Mouse (Mus musculus) hindbrain, embryonic 15.5 days (tissue): ENCODE data around the gene Dhodh. TPM values are rescaled to one million over a fixed set of nuclear protein-coding genes. Genes with fewer than 3 reads are reported as not detected.

Experiments
- ATAC-seq: fragments of 200-750 bp; cut with Nextera tagmentation; 2 replicates; pipeline ENCODE4 v1.8.0; 2017; ENCODE audit warnings: low read depth, moderate number of reproducible peaks, moderate TSS enrichment; ENCODE audit not compliant: low FRiP score
- H3K27ac ChIP-seq: fragments of 300-500 bp; sonication (generic); replicated peaks from 2 replicates; pipeline ENCODE4 v1.5.1; 2015; ENCODE audit warnings: mild to moderate bottlenecking, inconsistent platforms
- H3K27me3 ChIP-seq: fragments of 300-500 bp; sonication (generic); 2 replicates; pipeline ENCODE4 v1.6.1; 2015; ENCODE audit warnings: control low read depth, inconsistent platforms
- H3K36me3 ChIP-seq: fragments of 300-500 bp; sonication (generic); 2 replicates; pipeline ENCODE4 v1.6.1; 2015; ENCODE audit warnings: control low read depth, inconsistent platforms
- H3K4me1 ChIP-seq: fragments of 300-500 bp; sonication (generic); replicated peaks from 2 replicates; pipeline ENCODE4 v1.6.1; 2015; ENCODE audit warnings: control low read depth, inconsistent platforms
- H3K4me2 ChIP-seq: fragments of 300-500 bp; sonication (generic); 2 replicates; pipeline ENCODE4 v1.6.1; 2015; ENCODE audit warnings: moderate library complexity, mild to moderate bottlenecking, inconsistent platforms
- H3K4me3 ChIP-seq: fragments of 300-500 bp; sonication (generic); 2 replicates; pipeline ENCODE4 v1.5.1; 2015; ENCODE audit warnings: mild to moderate bottlenecking, inconsistent platforms
- H3K9ac ChIP-seq: fragments of 300-500 bp; sonication (generic); 2 replicates; pipeline ENCODE4 v1.6.1; 2015; ENCODE audit warnings: inconsistent platforms
- H3K9me3 ChIP-seq: fragments of 300-500 bp; sonication (generic); 2 replicates; pipeline ENCODE4 v1.6.1; 2016; ENCODE audit warnings: control low read depth, inconsistent platforms
- WGBS: fragments of 180-500 bp; shearing (Covaris S2); methylation state at CpG from one replicate; pipeline ENCODE4 v1.1.7; 2015; 5-methylcytosine and 5-hydroxymethylcytosine counted together
- polyA plus RNA-seq: library from polyadenylated mRNA; unstranded; fragments of >200 nt; fragmentation: Nextera tagmentation; extraction: Ambion mirVana; gene quantifications from 2 replicates; pipeline ENCODE4 v1.2.1, GENCODE M21; 2015

Dhodh gene
- 30.5 and 31.1 TPM in 2 replicates for polyA plus RNA-seq

DNA sequence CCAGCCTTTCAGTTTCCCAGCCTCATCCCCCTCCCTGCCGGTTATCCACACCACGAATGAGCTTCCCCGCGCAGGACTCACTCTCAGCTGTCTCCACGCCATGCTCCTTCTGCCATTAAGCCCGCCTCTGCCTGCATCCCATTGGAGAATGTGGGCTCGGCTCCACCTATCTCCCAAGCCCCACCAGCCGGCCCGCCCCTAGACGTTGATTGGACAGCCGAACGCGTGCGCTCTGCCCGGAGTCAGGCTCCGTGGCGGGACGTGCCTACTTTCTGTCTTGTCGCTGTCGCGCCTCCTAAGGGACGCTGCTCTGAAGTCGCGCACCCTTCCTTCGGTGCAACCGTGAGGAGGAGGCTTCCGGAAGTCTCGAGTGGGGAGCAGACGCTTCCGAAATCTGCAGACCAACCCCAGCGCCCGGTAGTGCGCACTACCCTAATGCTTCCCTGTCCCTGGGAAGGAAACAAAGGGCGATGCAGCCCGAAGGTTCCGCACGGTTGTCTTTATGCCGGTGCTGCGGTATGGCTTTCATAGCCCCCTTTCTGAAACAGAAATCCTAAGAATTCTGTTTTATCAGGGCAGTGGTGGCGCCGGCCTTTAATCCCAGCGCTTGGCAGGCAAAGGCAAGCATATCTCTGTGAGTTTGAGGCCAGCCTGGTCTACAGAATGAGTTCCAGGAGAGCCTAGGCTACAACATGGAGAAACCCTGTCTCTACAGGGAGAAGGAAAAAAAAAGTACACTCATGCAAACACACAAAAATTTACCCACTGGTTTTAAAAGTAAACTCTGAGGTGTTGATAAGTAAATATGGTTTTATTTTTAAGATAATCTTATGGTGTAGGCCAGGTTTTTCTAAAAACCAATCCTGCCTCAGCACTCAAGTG, at the start of gene Dhodh:
Gene Dhodh (minus strand): TSS at position 403 of the 882 bp plus-strand sequence.
- Histone ChIP-seq H3K9me3 (no peaks in the 10 kb centered on the region), H3K27ac (peak within 1 kb of the TSS; percentile 90), H3K4me3 (peak within 1 kb of the TSS; percentile 56), H3K27me3 (no peaks in the 10 kb centered on the region), H3K4me1 (peaks cover 13% of the 10 kb centered on the region), H3K4me2 (peak within 1 kb of the TSS; percentile 77), H3K36me3 (peaks cover 5% of the 10 kb centered on the region; the same call in 1 of the 2 replicates), H3K9ac (peak within 1 kb of the TSS; percentile 63)
- 0% methylated on average over 42 of the region's 42 CpGs for WGBS
- ATAC-seq, result peak; percentile 100

DNA sequence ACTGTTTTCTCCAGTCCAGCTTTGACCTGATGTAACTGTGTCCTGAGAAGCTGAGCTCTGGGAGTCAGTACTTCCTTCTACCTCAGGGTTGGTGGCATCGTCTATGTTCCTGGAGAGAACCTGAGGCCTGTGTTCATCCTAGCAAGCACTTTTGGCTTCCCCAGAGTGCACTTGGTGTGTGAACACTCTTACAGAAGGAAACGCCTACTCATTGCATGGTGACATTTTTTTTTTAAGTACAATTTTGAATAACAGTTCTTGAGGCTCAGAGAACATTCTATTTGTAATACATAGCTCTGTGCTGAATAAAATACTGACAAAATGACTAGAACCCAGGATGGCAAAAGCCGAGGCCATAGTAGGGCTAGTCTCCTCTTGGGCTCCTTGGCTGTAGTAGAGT, 48.4 kb upstream of the Dhodh start:
- Histone ChIP-seq H3K27ac (no peak overlapping the region), H3K4me1 (no peaks in the 10 kb centered on the region), H3K27me3 (no peaks in the 10 kb centered on the region), H3K4me3 (no peak overlapping the region), H3K9ac (no peak overlapping the region), H3K36me3 (no peaks in the 10 kb centered on the region), H3K4me2 (no peak overlapping the region), H3K9me3 (no peaks in the 10 kb centered on the region)
- no peak for ATAC-seq
- 86% methylated on average over 3 of the region's 3 CpGs for WGBS

DNA sequence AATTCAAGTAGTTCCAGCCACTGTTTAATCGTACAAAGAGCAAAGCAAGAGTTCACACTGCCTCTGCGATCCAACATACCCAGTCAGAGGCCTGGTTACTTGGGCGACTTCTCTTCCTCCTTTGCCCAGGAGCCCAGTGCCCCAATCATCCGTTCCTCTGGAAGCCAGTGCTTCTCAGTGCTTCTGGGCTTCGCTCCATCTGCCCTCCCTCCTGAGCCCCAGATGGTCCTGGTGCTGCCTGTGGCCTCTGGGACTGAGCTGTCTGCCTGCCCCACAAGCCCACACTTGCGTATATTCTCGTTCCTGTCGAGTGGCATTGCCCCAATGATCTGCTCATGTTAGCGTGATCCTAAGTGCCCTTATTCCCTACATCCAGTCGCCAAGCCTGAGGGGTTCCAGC, 42.3 kb upstream of the Dhodh start:
- H3K4me3 ChIP-seq, result no peak overlapping the region
- H3K9ac ChIP-seq, result no peak overlapping the region
- 68% methylated on average over 10 of the region's 10 CpGs for WGBS
- no peaks in the 10 kb centered on the region for H3K4me1 ChIP-seq
- H3K27me3 ChIP-seq, result no peaks in the 10 kb centered on the region
- no peak overlapping the region for H3K27ac ChIP-seq
- no peak for ATAC-seq
- H3K9me3 ChIP-seq, result no peaks in the 10 kb centered on the region
- H3K4me2 ChIP-seq, result no peak overlapping the region
- no peaks in the 10 kb centered on the region for H3K36me3 ChIP-seq

DNA sequence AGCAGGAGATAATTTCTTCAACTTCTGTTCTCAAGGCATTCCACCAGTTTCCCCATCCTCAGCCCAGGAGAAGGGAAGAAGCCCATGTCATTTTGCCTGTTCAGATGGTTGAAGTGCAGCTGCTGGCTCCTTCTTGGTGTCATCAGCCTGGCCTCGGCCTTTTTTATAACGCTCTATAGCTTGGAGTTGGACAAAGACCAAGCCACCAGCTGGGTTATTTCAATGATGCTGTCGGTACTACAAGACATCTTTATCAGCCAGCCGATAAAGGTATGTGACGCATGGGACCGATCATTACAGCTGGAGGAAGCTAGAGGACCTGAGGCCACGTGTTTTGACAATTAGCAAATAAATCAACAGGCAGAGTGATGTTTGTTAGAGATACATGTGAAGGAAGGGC, 40.0 kb upstream of the Dhodh start:
- 61% methylated on average over 7 of the region's 7 CpGs for WGBS
- H3K9me3 ChIP-seq, result no peaks in the 10 kb centered on the region
- no peak overlapping the region for H3K4me2 ChIP-seq
- H3K27me3 ChIP-seq, result no peaks in the 10 kb centered on the region
- H3K36me3 ChIP-seq, result no peaks in the 10 kb centered on the region
- no peak overlapping the region for H3K4me3 ChIP-seq
- H3K9ac ChIP-seq, result no peak overlapping the region
- no peak overlapping the region for H3K27ac ChIP-seq
- no peak for ATAC-seq
- no peaks in the 10 kb centered on the region for H3K4me1 ChIP-seq

DNA sequence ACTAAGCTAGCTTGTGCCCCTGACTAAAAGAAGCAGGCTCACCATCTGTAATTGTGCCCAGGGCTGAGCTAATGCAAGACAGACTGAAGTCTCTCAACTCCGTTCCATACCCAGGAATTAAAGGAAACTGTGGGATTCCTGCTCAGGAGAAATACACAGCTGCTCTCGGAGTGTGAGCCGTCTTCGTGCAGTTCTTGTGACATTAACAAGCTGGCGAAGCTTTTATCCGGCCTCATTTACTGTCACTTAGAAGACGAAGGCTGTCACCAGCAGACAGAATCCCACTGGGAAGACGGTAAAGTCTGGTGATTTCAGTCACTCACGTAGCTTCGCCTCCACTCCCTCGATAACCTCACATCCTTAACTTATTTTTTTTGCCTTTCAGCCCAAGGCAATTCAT, 38.9 kb upstream of the Dhodh start:
- no peak overlapping the region for H3K27ac ChIP-seq
- 66% methylated on average over 11 of the region's 11 CpGs for WGBS
- no peaks in the 10 kb centered on the region for H3K9me3 ChIP-seq
- no peaks in the 10 kb centered on the region for H3K27me3 ChIP-seq
- no peak overlapping the region for H3K4me2 ChIP-seq
- no peaks in the 10 kb centered on the region for H3K4me1 ChIP-seq
- no peaks in the 10 kb centered on the region for H3K36me3 ChIP-seq
- no peak overlapping the region for H3K4me3 ChIP-seq
- ATAC-seq, result no peak
- H3K9ac ChIP-seq, result no peak overlapping the region

DNA sequence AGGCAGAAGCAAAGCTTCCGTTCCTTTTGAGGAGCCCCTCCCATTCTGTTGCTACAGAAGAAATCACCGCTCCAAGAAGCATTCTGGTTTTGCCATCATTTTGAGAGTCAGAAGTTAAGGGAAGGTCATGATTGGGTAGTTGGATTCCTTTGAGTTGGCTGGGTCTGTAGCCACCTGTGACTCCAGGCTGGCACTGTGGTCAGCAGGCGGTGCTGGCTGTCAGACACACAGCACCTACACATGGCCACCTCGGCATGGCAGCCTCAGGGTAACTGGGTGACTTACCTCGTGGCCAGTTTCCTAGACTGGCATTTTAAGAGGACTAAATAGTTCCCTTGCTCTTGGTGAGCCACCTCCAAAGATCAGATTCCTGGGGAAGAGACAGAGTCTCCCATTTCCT, 32.8 kb upstream of the Dhodh start:
- H3K4me1 ChIP-seq, result no peaks in the 10 kb centered on the region
- no peak overlapping the region for H3K4me3 ChIP-seq
- H3K4me2 ChIP-seq, result no peak overlapping the region
- H3K27ac ChIP-seq, result no peak overlapping the region
- no peaks in the 10 kb centered on the region for H3K27me3 ChIP-seq
- 84% methylated on average over 5 of the region's 5 CpGs for WGBS
- no peak overlapping the region for H3K9ac ChIP-seq
- H3K9me3 ChIP-seq, result no peaks in the 10 kb centered on the region
- ATAC-seq, result no peak
- H3K36me3 ChIP-seq, result no peaks in the 10 kb centered on the region

DNA sequence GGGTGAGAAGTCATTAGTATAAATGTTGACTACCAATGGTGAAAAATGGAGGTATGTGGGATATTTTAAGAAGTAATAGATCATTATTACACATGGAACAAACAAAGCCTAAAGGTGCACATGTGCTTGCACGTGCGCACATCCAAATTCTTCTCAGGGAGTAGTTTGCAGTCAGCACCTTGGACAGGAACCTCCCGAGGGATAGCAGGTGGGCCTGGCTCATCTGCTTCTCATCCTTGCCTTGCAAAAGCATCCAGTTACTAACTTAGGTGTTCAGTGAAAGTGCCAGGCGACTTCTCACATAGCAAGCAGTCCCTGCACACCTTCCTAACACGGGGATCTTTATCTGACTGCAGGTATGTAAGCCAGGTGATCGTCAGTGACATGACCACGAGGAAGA, 31.9 kb upstream of the Dhodh start:
- no peaks in the 10 kb centered on the region for H3K27me3 ChIP-seq
- no peaks in the 10 kb centered on the region for H3K4me1 ChIP-seq
- H3K36me3 ChIP-seq, result no peaks in the 10 kb centered on the region
- no peak overlapping the region for H3K4me3 ChIP-seq
- H3K9me3 ChIP-seq, result no peaks in the 10 kb centered on the region
- ATAC-seq, result no peak
- no peak overlapping the region for H3K4me2 ChIP-seq
- no peak overlapping the region for H3K9ac ChIP-seq
- no peak overlapping the region for H3K27ac ChIP-seq
- 73% methylated on average over 7 of the region's 7 CpGs for WGBS

DNA sequence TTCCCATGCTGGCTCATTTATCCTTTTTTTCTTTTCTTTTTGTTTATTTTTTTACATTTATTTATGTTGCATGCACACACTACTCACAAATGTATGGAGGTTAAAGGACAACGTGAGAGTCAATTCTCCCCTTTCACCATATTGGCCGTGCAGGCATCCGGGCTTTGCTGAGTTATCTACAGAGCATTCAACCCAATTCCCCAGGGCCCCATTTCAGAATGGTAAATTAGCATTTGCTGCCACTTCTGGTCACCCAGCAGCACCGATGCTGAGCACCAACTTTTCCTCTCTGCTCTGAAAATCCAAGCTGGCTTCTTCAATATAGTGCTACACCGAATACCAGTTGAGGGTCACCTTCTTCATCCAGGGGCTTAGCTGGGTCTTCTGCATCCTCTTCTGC, 30.4 kb upstream of the Dhodh start:
- 71% methylated on average over 5 of the region's 5 CpGs for WGBS
- no peak overlapping the region for H3K27ac ChIP-seq
- no peaks in the 10 kb centered on the region for H3K27me3 ChIP-seq
- H3K4me2 ChIP-seq, result no peak overlapping the region
- no peak overlapping the region for H3K9ac ChIP-seq
- no peak overlapping the region for H3K4me3 ChIP-seq
- H3K4me1 ChIP-seq, result no peaks in the 10 kb centered on the region
- H3K9me3 ChIP-seq, result no peaks in the 10 kb centered on the region
- no peaks in the 10 kb centered on the region for H3K36me3 ChIP-seq
- no peak for ATAC-seq

DNA sequence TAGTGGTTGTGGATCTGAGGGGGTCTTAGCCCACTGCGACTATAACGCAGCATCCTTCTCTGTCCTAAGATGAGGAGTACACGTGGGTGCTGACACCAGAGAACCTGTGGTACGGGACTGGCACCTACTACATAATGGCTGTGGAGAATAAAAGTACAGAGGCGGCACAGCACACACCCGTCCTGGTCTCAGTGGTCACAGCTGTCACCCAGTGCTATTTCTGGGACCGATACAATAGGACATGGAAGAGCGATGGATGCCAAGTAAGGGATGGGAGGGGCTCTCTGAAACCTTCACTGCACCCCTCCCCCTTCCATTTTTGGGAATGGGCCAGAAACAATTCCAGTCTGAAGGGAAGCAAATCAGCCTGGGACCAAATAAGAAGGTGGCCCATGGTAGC, 26.7 kb upstream of the Dhodh start:
- no peak overlapping the region for H3K27ac ChIP-seq
- no peak for ATAC-seq
- H3K9me3 ChIP-seq, result no peaks in the 10 kb centered on the region
- WGBS, result 89% methylated on average over 8 of the region's 8 CpGs
- H3K9ac ChIP-seq, result no peak overlapping the region
- no peaks in the 10 kb centered on the region for H3K27me3 ChIP-seq
- H3K4me3 ChIP-seq, result no peak overlapping the region
- no peaks in the 10 kb centered on the region for H3K4me1 ChIP-seq
- H3K36me3 ChIP-seq, result no peaks in the 10 kb centered on the region
- no peak overlapping the region for H3K4me2 ChIP-seq

DNA sequence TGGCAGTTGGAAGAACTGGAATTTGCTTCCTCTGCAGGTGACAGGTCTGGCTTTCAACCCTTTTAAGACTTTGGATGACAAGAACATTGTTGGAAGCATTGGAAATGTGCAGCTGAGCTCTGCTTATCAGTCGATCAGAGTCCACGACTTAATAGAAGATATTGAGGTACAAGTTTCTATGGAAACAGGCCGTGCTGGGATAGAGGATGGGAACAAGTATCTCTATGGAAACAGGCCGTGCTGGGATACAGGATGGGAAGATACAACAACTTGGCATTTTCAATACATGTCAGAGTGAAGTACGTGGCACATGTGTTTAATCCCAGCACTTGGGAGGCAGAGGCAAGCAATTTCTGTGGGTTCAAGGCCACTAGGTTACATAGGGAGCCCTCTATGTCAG, 24.0 kb upstream of the Dhodh start:
- Histone ChIP-seq H3K9ac (no peak overlapping the region), H3K4me1 (no peaks in the 10 kb centered on the region), H3K4me3 (no peak overlapping the region), H3K36me3 (no peaks in the 10 kb centered on the region), H3K4me2 (no peak overlapping the region), H3K9me3 (no peaks in the 10 kb centered on the region), H3K27ac (no peak overlapping the region), H3K27me3 (no peaks in the 10 kb centered on the region)
- 71% methylated on average over 5 of the region's 5 CpGs for WGBS
- no peak for ATAC-seq

DNA sequence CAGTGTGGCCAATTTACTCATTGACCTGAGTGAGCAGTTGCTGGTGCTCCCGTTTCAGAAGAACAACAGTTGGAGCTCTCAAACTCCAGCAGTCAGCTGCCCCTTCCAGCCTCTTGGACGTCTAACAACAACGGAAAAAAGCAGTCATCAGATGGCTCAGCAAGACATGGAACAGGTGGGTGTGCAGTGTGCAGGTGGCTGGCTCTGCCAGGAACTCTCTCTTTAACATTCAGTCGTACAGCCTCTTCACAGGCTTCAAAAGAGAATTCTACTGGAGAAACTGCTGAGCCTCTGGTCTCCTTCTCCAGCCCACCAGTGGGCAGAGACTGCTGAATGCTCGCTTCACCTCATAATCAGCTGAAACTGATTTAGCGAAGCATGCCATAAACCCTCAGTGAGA, 20.2 kb upstream of the Dhodh start:
- Histone ChIP-seq H3K4me3 (no peak overlapping the region), H3K4me2 (no peak overlapping the region), H3K4me1 (no peaks in the 10 kb centered on the region), H3K27me3 (no peaks in the 10 kb centered on the region), H3K36me3 (no peaks in the 10 kb centered on the region), H3K27ac (no peak overlapping the region), H3K9ac (no peak overlapping the region), H3K9me3 (no peaks in the 10 kb centered on the region)
- WGBS, result 76% methylated on average over 6 of the region's 6 CpGs
- ATAC-seq, result no peak

DNA sequence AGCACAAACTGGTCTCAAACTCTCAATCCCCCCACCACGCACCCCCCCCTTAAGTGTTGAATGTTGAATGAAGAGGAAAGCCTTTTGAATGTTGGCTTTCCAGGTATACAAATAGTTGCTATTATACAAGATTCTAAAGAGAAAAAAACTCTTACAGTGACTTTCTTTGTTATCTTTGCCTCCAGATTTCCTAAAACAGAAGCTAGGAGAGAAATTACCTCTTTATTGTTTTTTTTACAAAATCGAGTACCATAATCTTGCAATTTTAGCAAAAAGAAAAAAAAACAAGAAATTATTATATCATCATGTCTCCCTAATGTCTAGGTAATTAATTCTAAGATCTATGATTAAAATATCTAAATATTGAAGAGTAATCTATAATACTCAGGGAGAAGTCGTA, 7.1 kb upstream of the Dhodh start:
- H3K27me3 ChIP-seq, result no peaks in the 10 kb centered on the region
- no peak for ATAC-seq
- no peak overlapping the region for H3K4me3 ChIP-seq
- 94% methylated on average over 3 of the region's 3 CpGs for WGBS
- H3K4me2 ChIP-seq, result no peak overlapping the region
- H3K4me1 ChIP-seq, result no peaks in the 10 kb centered on the region
- H3K27ac ChIP-seq, result no peak overlapping the region
- no peak overlapping the region for H3K9ac ChIP-seq
- no peaks in the 10 kb centered on the region for H3K9me3 ChIP-seq
- no peaks in the 10 kb centered on the region for H3K36me3 ChIP-seq
